Mouse (Mus musculus) erythroblast, embryonic 14.5 days (primary cell): ENCODE results near the gene Tex2.

Source experiments
- GATA1 ChIP-seq: IDR thresholded peaks from 2 replicates; pipeline ENCODE4 v1.6.1; 2012; ENCODE audit warnings: low read length, inconsistent platforms, mixed read lengths
- TAL1 ChIP-seq: IDR thresholded peaks from 3 replicates; pipeline ENCODE4 v1.6.1; 2012; ENCODE audit warnings: low read length, inconsistent platforms, mixed read lengths

GRCm38 (mm10) chr11:106599345-106599744 is 13.9 kb downstream of the Tex2 start:
- no peak for TF ChIP-seq GATA1
- TF ChIP-seq TAL1: no peak
